Mouse (Mus musculus): ENCODE results near the gene Psmd7. TPM values are rescaled to one million over a fixed set of nuclear protein-coding genes. Genes with fewer than 3 reads are reported as not detected.
A peak's percentile ranks its signal among the peaks of the same experiment; 100 is the strongest.

The Psmd7 gene
- total RNA-seq, 2 experiments from 2014 or later, result 87.4 to 89.7 TPM

DNA sequence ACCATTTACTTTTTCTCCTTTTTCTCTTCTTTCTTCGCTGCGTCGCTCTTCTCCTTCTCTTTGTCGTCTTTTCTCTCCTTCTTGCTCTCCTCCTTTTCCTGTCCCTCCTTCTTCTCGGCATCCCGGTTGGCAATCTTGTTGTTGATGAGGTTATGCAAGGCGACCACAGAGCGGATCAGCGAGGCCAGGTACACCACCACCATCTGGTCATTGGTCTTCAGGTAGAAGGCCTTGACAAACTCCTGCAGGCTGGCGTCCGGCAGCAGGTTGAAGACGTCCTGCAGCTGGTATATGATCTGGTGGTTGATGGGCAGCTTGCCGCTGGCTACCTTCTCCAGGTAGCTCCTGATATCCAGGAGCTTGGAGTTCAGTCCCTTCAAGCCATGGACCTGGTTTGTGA, 7.4 kb downstream of the Psmd7 start:
- no peak for DNase-seq (ENCODE audit: low spot score in 2 of 2)

DNA sequence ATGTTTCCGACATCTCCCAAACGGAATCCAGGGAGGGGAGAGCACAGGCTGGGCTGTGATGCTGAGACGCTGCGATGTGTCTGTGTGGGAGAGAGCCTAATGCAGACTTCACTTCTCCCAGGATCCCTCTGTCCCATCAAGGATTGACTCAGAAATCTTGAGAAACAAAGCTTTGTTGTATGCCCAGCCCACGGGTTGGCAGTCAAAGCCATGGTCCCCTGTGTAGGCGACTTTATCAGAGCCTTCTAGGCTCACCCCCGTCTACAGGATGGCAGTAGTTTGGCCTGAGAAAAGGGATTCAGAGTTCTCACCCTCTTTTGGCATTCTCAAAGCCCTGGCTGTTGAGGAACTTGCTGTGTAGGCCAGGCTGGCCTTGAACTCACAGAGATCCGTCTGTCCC, 9.7 kb downstream of the Psmd7 start:
- DNase-seq (ENCODE audit: low spot score in 2 of 2), result no peak

DNA sequence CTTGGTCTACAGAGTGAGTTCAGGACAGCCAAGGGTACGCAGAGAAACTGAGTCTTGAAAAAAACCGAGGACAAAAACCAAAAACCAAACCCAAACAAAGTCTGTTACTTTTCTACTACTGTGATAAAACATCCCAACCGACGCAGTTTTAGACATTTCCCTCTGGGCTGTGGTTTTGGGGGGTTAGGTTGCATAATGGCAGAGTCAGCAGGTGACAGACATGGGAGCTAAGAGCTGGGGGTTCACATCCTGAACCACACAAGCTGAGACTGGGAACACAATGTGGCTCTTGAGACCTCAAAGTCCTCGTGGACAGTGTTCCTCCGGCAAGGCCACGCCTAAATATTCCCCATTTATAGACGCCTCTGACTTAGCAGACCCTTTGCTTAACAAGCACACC, 10.1 kb downstream of the Psmd7 start:
- DNase-seq (ENCODE audit: low spot score in 2 of 2), result no peak

DNA sequence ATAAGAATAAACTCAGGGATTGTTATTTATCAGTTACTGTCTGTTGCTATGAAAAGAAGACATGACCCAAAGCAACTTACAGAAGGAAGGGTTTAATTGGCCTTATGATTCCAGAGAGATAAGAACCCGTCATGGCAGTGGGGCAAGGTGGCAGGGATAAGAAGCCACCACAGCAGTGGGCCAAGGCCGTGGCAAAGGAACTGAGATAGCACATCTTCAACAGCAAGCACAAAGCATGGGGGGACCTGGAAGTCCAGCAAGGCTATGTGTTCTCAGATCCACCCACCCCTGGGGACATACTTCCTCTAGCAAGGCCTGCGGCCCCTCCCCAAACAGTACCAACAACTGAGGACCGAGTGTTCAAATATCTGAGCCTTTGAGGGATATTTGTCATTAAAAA, 10.6 kb downstream of the Psmd7 start:
- DNase-seq (ENCODE audit: low spot score in 2 of 2), result no peak

DNA sequence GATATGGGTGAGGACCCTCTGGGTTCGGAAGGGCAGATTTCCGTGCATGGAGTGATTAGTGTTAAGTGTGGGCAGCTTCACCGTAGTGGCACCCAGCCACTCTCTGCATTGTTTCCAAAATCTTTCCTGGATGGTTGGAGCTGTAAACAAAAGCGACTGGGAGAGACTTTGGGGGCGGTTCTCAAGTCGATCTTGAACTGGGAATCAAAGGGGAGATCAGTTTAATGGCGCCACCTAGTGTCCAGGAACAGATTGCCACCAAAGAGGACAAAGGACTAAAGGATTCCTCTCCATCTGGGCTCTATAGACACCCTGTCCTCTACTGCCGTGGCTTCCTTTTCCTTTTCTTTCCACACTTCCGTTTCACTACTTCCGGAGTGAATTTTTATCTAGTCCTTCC, 11.6 kb downstream of the Psmd7 start:
- DNase-seq (ENCODE audit: low spot score in 2 of 2), result peak; percentile 46 to 65

DNA sequence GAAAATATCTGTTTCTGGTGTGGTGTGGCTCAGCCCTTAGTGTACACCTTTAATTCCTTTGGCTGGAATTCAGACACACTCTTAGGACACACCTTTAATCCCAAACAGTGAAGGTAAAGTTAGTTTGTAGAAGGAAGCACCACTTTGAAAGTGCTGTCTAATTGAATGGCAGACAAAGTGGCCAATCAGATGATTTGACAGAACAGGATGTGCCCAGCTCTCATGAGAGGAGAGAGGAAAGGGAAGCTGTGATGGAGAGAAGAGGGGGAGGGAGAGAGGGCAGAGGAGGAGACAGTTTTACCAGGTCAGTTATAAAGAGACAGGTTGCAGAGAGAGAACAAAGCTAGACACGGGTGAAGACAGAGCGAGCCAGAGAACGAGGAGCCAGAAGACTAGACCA, 13.5 kb downstream of the Psmd7 start:
- no peak for DNase-seq (ENCODE audit: low spot score in 2 of 2)

DNA sequence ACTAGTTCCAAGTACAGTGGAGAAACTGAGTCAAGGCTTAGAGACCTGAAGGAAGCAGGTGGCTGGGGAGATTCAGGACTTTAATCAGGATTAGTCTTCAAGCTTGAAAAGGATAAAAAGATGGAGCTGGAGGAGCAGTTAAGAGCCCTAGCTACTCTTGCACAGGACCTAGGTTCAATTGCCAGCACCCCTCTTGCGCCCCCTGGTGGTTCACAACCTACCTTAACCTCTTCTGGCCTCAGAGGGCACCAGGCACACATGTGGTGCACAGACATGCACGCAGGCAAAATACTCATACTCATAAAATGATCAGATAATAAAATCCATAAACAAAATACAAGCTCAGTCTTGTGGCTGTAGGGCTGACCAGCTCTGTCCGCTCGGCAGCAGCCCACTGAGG, 15.8 kb downstream of the Psmd7 start:
- peak; percentile 40 to 47 for DNase-seq (ENCODE audit: low spot score in 2 of 2)

DNA sequence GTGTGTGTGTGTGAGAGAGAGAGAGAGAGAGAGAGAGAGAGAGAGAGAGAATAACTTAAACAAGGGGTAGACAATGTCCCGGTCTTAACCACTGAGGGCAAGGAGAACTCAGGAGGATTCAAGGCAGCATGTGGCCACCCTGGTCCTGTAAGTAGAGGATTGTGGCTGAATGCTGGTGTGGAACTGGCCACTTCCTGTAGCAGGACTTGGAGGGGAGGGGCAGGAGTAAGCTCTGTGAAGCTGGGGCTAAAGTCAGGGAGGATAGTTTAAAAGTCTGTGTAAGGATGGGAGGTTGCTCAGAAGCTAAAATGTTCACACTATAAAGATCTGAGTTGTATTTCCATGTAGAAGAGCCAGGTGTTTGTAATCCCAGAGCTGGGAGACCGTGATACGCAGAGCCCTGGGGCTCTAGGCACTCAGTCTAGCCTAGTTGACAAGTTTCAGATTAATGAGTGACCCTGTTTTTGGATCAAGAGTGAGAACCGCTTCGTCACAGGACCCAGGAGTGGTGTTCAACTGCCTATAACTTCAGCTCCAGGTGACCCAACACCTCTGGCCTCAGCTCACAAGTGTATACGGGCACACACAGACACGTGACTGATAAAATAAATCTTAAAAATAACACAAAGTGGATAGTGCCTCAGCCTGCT, 16.7 kb downstream of the Psmd7 start:
- DNase-seq (ENCODE audit: low spot score in 2 of 2), result no peak

DNA sequence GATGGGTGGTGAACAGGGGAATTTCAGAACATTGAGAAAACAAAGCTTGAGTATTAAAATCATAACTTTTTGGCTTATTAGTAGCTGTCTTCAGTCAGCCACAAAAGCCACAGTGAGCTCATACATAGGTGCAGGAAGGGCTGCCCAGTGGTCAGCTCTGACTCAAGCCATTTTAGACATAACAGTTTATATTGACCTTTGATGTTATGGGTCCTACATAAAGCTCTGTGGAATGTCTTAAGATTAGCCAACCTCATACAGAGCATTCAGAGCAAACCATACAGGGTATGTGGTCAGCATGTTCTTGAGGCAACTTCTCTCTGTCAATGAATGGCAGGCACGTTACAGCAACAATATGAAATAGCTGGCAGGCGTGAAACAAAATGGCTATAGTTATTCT, 17.2 kb downstream of the Psmd7 start:
- no peak for DNase-seq (ENCODE audit: low spot score in 2 of 2)

DNA sequence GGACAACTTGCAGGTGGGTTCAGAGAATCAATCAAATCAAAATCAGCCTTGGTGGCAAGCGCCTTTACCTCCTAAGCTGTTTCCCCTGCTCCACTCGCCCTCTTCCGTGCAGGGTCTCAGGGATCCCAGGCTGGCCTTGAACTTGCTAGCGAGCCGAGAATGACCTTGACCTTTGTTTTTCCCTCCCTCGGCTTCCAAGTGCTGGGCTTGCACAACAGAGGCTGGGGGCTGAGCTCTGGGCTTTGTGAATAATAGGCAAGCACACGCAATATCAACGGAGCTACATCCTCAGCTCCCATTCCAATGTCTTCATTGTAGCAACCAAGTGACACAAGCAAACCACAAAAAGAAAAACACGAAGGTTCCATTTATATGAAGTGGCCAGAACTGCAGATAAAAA, 26.1 kb downstream of the Psmd7 start:
- DNase-seq (ENCODE audit: low spot score in 2 of 2), result no peak

DNA sequence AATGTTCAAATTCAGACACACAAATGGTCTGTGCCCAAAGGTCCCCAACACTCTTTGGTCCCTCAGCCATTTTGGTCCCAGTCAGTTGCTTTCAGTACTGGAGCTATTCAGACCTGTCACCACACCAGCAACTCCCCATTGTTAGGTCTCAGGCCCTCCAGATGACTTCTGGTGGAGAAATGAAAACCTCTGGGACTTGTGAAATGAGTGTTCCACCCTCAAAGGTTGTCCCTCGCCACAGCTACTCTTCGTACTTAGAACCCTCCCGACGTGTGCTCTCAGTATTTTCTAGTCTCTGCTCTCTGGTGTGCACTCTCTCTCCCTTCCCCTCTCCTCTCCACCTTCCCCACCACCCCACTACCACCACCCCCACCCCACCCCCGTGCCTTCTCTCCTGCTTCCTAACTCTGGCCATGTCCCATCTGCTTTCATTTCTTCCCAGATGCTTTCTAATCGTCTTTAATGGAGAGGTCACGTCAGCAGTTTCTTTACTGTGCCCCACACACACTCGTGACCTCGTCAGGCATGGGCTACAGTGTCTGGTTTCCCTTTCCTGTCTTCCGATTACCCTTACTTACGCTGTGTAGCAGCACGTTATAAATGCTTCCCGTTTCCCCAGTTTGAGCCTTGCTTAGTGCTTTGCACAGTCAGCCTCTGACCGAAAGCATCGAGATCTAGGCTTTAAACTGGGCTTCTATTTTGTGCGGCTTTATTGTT, 27.3 kb downstream of the Psmd7 start:
- DNase-seq (ENCODE audit: low spot score in 2 of 2), result no peak

DNA sequence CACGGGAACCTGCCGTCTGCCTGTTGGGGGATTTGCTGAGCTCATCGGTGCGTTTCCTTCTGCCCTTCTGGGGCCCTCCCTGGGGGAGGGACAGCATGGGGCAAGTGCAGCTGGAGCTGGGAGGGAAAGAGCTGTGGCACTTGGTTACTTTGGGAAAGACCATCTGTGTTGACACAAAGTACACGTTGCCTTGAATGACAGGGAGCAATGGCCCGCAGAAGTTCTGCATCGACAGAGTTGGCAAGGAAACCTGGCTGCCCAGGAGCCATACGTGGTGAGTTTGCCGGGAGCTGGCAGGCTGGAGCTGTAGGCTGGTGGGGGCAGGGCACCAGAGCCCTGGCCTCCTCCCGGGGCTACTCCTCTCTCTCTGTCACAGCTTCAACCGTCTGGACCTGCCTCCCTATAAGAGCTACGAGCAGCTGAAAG, 31.7 kb downstream of the Psmd7 start:
- DNase-seq (ENCODE audit: low spot score in 2 of 2), result no peak

DNA sequence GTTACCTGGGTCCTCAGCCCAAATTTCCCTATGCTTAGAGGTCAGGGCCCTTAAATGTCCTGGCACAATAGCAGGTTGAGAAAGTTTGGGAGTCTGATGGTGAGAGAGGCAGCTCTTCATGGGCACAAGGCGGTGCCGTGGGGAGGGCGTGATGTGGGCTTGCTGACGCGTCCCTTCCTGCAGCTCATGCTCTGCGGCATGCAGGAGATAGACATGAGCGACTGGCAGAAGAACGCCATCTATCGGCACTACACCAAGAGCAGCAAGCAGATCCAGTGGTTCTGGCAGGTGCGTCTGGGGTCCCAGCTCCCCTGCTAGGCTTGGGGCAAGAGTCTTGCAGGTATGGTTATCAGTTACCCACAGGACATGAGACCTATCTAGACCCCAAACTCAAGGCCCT, 33.0 kb downstream of the Psmd7 start:
- no peak for DNase-seq (ENCODE audit: low spot score in 2 of 2)

DNA sequence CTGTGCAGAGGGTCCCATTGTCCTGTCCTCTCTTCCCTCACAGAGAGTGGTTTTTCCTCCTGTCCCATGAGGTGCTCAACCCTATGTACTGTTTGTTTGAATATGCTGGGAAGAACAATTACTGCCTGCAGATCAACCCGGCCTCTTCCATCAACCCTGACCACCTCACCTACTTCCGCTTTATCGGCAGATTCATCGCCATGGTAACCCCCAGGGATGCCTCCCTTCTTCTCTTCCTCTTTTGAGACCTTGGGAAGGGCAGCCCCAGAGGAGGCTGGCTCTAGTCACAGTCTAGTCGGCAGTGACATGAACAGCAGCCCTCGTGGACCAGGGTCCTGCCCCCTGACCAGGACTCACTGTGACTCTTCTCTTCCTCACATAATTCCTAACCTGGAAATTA, 36.0 kb downstream of the Psmd7 start:
- DNase-seq (ENCODE audit: low spot score in 2 of 2), result no peak

DNA sequence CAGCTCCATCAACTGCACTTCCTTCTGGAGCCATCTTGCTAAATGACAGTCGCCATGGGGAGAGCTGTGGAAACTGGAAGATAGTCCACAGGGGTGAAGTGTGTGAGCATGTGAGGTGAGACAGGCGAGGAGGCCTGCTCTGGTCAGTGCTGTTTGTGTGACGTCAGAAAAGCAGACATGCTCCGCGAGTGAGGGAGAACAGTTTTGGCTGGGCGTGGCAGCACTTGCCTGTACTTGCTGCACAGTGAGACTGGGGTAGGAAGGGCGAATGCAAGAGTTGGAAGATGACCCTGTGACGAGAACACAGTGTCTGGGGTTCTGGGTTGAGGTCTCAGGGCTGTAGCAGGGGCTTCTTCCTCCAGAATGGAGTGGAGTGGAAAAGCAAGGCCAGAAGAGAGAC, 41.4 kb downstream of the Psmd7 start:
- DNase-seq (ENCODE audit: low spot score in 2 of 2), result no peak

DNA sequence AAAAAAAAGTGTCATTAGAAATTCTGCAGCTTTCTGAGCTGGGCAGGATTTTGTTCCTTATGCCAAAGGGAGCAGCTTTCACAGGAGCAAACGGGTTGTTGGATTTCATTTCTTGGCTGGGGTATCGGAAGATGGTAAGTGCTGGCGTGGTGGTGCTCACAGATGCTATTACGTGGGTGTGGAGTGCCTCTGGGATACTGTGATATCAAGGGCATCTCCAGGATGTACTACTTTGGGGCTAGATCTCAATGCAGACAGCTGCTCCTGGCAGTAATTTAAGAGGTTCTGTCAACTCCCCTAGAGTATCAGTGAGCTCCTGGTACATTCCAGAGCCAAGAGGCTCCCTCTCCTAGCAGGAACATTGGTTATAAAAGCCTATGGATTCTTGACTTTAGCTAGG, 42.1 kb downstream of the Psmd7 start:
- no peak for DNase-seq (ENCODE audit: low spot score in 2 of 2)

DNA sequence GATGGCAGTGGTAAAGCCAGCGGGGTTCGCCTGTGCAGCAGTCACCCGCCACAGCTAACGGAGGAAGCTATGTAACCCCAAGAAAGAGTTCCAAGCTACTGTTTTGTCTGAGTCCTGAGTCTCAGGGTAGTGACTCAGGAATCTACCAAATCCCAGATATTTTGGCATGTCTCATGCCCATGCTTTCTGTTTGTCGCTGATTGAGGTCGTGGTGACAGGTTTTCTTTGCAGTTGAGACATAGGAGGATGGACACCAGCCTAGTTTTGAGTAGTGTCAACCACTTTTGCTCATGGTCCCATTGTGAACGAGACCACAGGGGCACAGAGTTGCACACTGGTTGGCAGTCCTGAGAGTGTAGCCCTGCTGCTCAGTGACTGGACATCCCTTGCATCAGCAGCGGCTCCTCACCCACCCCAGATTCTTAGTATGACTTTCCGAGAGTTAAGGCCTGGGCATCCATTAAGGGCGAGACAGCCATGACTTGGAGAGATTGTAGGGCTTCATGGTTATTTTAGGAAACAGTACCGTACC, 42.6 kb downstream of the Psmd7 start:
- no peak for DNase-seq (ENCODE audit: low spot score in 2 of 2)

DNA sequence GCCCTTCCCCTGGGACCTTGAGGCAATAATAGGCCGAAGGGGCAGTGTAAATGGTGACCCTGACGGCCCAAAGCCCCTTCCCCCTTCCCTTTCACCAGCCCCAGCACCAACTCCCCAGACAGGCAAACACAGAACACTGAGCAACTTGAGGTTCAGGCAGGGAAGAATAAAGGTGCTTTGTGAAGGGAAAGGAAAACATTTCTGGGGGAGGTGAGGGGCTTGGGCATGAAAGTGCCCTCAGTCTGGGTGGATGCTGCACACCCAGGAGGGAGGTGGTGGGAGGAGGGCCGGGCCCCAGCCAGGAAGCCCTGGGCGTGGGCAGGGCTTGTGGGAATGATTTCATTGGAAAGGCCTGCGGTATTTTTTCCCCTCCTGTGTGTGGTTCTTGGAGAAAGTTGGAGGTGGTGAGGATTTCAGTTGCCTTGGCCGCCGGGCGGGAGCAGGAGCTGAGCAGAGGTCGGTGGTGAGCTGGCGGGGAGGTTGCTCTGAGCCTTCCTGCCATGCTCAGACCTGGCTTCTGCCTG, 43.6 kb downstream of the Psmd7 start:
- DNase-seq (ENCODE audit: low spot score in 2 of 2), result no peak

DNA sequence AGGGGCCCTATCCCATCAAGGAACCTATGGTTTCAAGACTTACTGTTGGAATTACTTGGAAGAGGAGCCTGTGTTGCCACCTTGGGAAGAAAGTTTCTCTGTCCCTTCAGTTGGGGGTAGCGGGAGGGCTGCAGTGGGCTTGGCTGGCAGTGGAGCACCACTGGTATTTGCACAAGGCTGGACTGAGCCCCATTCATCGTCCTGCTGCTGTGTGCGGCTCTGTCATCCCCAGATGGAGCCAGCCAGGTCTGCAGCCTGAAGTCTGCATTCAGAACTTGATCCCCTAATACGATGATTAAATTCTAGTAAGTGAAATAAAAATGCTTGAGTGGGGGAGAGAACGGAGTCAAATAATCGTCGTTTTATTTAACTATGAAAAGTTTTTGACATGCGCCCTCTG, 44.1 kb downstream of the Psmd7 start:
- DNase-seq (ENCODE audit: low spot score in 2 of 2), result no peak

DNA sequence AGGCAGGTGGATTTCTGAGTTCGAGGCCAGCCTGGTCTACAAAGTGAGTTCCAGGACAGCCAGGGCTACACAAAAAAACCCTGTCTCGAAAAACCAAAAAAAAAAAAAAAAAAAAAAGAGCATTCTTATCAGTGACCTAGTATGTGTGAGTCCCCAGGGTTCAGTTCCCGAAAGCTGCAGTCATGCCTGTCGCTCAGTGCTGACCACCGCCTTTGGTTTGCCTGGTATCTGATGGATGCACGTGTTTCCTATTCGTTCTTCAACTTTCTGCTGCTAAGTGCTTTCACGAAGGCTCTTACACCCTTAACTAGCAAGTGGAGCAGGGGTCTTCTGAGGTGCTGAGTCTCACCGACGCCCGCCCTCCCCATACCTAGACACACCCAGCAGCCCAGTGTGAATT, 44.5 kb downstream of the Psmd7 start:
- no peak for DNase-seq (ENCODE audit: low spot score in 2 of 2)

DNA sequence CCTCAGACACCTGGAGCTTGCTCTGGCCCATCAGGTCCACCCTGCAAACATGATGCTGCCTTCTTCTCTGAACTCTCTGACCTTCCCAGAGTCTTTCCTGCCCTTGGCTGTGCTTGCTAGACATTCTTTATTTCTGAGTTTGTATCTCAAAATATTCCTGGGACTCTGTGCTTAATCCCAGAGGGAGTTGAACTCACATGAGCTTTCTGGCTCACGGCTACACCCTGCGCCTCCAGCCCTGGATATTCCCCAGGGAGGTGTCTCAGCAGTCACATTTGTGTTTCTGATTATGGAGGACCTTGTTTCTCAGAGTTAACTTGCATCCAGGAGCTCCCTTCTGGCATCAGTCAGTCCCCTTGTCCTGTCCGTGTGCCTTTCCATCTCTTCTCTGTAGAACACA, 46.1 kb downstream of the Psmd7 start:
- DNase-seq (ENCODE audit: low spot score in 2 of 2), result no peak

DNA sequence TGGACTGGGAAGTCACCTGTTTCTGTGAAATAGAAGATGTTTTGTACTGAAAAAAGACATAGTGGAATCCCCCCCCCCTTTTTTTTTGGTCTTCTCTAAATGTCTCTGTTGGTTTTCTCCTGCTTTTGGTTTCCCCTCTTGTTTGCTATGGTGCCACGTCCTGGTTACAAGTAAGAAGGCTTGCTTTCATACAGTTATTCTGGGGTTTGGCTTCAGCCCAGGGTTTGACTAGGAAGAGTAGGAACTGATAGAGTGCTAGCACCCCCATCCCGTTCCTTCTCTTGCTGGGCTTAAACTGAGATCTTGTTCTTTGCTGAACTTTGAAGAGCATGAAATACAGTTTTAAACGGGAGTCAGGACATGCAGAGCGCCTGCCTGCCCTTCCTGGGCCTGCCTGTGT, 46.9 kb downstream of the Psmd7 start:
- no peak for DNase-seq (ENCODE audit: low spot score in 2 of 2)

DNA sequence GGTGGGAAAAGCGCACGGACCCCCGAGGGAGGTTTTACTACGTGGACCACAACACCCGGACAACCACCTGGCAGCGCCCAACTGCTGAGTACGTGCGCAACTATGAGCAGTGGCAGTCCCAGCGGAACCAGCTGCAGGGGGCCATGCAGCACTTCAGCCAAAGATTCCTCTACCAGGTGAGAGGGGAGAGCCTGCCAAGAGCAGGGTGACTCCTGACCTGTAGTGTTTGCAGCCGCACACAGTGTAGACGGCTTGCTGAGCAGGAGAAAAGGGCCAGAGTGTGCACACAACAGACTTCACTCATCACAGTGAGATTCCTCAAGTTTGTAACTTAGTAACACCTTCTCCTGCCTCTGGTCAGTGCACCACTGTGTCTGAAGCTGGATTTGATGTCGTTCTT, 47.6 kb downstream of the Psmd7 start:
- DNase-seq (ENCODE audit: low spot score in 2 of 2), result no peak

Data from adrenal gland, postnatal 4 days (tissue).